Mouse (Mus musculus): ENCODE measurements at regions not wholly inside any gene's neighbourhood (a gene's known extent, or its start where the extent isn't known, plus 50 kb on each side); places are given as distances from the start of the nearest gene placed in this dataset.
A peak's percentile ranks its signal among the peaks of the same experiment; 100 is the strongest.

- no peak for DNase-seq (ENCODE audit: low spot score in 2 of 2)
These were observed 149.9 kb downstream of the Kdr start for GRCm38 (mm10) chr5:75828332-75828731.

DNA sequence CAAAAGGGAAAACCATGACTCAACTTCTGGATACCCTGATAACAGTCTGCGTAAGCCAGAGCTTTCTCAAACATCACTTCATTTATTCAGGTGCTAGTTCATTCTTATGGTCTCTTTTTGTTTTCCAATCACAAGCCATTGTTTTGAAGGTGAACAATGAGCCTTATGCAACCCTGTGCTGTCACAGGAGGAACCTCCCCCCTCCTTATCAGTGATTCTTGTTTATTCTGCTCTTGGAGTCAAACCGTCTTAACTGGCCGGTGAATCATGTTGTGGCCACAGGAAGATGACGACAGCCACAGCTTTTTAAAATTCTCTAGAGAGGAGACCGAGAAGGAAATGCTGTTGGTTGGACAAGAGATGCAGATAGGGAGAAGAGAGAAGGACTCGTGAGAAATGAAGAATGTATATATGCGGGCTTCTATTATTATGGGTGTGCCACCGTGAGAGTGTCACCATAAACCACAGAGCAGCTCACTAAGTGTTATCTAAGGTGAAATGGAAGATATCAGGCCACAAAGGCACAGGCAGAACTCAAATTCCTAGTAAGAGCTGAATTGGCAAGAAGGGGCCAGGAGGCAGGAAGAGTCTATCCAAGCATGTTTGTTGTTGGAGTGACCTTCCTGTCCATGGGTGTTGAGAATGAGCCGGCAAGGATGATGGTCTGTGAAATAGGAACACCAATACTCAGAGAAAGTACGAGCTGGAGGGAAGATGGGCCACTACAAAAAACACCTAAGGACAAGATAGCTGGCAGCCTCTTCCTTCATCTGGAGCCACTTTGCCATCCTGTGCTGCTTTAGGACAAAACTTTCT lies 151.8 kb downstream of the Kdr start:
- DNase-seq (ENCODE audit: low spot score in 2 of 2) = peak; percentile 46 to 69

DNA sequence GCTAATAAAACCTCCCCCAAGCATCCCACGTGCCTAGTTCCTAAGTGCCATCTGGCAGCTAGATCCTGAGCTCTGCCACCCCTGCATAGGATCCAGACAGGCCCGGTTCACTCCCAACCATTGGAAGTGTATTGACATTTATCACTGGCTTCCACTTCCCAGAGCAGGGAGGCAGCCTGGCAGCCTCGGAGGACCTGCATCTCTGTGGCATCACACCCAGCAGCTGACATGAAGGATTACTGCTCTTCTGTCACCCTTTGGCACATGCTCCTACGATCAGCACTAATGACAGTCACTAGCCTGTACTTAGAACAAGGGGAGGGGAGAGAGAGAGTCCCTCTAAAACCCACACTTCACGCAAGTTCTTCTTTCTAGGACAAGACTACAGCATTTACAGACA lies 152.7 kb downstream of the Kdr start:
- DNase-seq (ENCODE audit: low spot score in 2 of 2) = no peak

GRCm38 (mm10) chr5:75824660-75825059 lies 153.6 kb downstream of the Kdr start:
- no peak for DNase-seq (ENCODE audit: low spot score in 2 of 2)

DNA sequence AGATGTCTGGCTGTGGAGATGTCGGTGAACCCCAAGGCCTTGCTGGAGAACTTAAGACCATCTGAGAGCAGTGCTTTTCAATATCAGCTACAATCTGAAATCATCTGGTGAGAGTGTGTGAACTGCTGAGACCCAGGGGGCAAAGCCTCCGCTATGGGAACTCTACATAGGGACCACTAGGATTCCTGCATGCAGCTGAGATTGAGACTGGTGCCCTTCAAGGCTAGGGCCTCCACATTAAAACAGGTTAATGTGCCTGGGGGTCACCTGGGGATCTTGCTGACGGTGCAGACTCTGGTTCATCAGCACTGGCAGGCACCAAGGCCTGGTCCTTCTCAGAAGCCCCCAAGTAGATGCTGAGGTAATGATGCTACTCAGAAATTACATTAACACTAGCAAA lies 154.6 kb downstream of the Kdr start:
- no peak for DNase-seq (ENCODE audit: low spot score in 2 of 2)

DNA sequence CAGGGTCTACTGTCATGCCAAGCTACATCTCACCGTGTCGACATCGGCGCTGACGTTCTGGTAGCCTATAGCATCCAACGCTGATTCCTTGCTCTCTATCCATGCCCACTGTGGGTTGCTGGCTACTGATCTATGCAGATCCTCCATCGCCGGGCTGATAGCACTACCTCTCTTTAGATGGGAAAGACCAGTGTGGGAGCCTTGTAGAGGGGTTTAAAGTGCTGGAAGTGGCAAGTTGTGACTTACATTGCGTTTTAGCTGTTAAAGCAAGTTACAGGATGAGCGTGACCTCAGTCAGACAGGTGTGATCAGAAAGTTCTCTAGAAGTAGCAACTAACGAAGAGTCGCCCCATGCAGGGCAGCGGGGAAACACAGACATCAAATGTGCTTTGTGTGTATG lies 160.9 kb downstream of the Kdr start:
- DNase-seq (ENCODE audit: low spot score in 2 of 2) = no peak

GRCm38 (mm10) chr5:75814393-75814984 lies 163.8 kb downstream of the Kdr start:
- no peak for DNase-seq (ENCODE audit: low spot score in 2 of 2)

GRCm38 (mm10) chr5:75812686-75813085 lies 165.6 kb downstream of the Kdr start:
- DNase-seq (ENCODE audit: low spot score in 2 of 2) = no peak

GRCm38 (mm10) chr5:75808551-75809332 lies 169.5 kb downstream of the Kdr start:
- no peak for DNase-seq (ENCODE audit: low spot score in 2 of 2)

- no peak for DNase-seq (ENCODE audit: low spot score in 2 of 2)
These were observed 173.2 kb downstream of the Kdr start for GRCm38 (mm10) chr5:75805011-75805410.

DNA sequence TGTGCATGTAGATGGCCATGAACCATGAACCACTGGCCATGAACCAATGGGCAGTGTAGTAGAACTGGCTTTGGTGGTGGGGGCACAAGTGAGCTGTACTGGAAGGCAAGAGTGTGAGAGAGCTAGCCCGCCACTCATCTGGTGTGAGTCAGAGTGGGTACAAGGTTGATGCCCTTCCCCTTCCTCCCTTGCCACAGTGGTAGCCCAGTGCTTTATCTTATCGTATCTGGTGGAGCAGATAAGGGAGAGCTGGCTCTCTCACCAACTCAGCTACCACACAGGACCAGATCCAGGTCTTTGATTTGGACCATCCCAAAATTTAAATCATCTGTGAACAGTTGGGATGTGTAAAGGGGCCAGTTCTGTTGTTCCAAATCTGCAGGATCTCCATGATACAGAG lies 173.9 kb downstream of the Kdr start:
- no peak for DNase-seq (ENCODE audit: low spot score in 2 of 2)

DNA sequence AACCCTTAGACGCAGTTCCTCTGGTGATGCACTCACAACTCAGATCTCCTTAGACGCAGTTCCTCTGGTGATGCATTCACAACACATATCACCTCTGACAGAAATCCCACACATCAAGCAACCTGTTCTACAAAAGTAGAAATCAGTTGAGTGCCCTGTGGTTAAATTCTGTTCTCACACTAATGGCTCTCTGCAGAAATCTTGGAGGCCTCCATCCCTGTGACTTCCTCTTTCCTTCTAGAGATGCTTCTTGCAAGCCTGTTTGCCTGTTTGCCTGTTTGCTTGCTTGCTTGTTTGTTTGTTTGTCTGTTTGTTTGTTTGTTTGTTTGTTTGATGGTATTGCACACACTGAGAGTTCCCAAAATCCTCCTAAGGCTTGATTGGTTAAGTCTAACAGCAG lies 175.2 kb downstream of the Kdr start:
- DNase-seq (ENCODE audit: low spot score in 2 of 2) = no peak

GRCm38 (mm10) chr5:75800040-75800989 lies 177.9 kb downstream of the Kdr start:
- DNase-seq (ENCODE audit: low spot score in 2 of 2) = no peak

- DNase-seq (ENCODE audit: low spot score in 2 of 2) = no peak
These were observed 178.6 kb downstream of the Kdr start for GRCm38 (mm10) chr5:75799627-75800026.

- DNase-seq (ENCODE audit: low spot score in 2 of 2) = no peak
These were observed 185.1 kb downstream of the Kdr start for GRCm38 (mm10) chr5:75793184-75793583.

GRCm38 (mm10) chr5:75791738-75792137 lies 186.5 kb downstream of the Kdr start:
- DNase-seq (ENCODE audit: low spot score in 2 of 2) = peak; percentile 54 to 64

GRCm38 (mm10) chr5:75788087-75788486 lies 190.2 kb downstream of the Kdr start:
- DNase-seq (ENCODE audit: low spot score in 2 of 2) = no peak

GRCm38 (mm10) chr5:75786196-75786595 lies 192.1 kb downstream of the Kdr start:
- DNase-seq (ENCODE audit: low spot score in 2 of 2) = no peak

GRCm38 (mm10) chr5:75784998-75785593 lies 193.2 kb downstream of the Kdr start:
- no peak for DNase-seq (ENCODE audit: low spot score in 2 of 2)

DNA sequence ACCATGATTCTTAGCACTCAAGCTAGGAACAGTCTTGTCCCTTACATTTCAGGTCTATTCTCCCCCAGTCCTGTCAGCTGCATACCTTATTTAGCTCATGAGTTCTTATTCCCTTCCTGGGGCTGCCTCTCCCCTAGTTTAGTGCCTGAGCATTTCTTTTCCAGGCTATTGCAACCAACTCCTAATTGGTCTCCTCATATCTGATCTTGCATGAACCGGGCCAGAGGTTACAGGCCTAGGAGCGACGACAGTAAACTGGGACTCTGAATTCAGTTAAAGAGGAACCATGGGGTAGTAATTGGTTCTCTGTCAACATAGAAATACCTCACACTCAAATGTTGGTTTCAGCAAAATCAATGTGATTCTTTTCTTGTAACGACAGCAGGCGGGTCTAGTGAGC lies 195.9 kb downstream of the Kit start:
- no peak for DNase-seq (ENCODE audit: low spot score in 2 of 2)

GRCm38 (mm10) chr5:75767213-75767612 lies 192.5 kb downstream of the Kit start:
- no peak for DNase-seq (ENCODE audit: low spot score in 2 of 2)
